Mouse (Mus musculus): ENCODE measurements at regions not wholly inside any gene's neighbourhood (a gene's known extent, or its start where the extent isn't known, plus 50 kb on each side); places are given as distances from the start of the nearest gene placed in this dataset.
A peak's percentile ranks its signal among the peaks of the same experiment; 100 is the strongest.

DNA sequence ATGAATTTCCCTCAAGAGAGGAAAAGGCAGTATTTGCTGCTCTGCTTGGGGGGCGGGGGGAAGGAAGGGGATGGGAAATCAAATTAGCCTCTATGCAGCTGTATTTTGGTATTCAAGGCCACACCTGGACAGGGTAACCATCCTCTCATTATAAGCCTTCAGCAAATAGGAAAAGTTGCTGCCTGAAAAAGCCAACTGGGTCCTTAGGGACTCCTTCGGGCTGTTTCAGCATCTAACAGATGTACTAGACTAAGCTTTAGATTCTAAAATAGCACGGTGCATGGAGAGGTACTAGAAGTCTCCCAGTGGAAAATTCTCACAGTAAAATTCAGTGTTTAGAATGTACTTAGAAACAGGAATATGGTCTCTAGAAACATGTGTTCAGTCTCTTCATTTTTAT lies 183.1 kb downstream of the Gm13691 start:
- no peak for DNase-seq (ENCODE audit: low spot score)

DNA sequence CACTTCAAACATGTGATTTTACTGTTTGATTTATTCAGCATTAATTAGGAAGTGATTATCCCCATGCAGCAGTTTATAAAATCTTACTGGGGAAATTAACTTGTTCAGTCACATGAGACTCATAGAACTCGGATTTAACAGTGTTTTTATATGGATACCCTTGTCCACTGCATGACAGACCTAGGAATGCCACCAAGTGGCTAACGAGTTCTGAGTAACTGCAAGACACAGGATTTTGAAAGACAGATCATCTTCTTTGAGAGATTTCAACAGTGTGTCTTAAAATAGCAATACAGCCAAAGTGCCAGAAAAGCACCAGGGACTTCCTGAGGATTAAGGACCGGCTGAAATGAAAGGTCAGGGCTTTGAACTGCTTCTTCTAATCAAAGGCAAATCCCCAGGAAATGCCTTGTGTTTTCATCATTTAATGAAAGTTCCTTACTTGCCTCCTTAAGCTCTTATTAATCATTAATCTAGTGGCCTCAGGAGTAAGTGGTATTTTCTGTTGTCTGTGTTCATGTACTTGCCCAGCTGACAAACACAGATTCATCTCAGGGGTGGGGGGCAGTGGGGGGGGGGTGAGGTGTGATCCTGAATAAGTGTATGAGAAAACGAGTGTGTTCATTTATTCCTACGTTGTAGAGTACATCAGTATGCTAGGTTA lies 193.4 kb downstream of the Gm13691 start:
- DNase-seq (ENCODE audit: low spot score) = no peak

DNA sequence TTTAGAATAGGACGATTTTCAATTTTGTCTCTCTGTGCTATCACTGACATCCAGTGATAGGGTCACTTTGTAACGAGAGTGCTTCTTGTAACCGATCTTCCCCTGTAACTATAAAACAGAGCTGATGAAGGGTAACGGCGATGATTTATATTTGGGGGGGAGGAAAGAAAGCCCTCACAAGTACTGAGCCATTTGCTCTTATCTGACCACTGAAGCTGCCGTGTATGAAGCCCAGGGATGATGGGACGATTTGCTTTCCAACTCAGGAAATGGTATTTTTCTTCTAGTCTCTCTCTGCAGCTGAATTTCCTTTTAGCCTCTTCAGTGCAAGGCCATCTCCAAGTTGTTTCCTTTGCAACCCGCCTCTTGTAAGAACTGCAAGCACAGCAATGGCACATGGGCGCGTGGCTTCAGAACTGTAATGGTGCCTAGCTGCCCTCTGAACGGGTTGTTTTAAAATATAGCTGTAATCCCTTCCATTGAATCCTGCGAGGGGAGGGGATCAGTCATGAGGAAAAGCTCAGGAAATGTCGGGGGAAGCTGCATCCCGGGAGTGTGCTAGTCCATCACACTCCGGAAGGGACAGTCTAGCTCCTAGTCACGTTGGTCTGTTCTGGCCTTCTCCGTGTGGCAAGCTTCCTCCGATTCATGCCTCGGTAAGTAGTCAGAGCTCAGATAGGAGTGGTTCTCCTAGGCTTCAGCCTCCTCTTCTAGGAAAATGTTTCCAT lies 194.1 kb downstream of the Gm13691 start:
- no peak for DNase-seq (ENCODE audit: low spot score)

DNA sequence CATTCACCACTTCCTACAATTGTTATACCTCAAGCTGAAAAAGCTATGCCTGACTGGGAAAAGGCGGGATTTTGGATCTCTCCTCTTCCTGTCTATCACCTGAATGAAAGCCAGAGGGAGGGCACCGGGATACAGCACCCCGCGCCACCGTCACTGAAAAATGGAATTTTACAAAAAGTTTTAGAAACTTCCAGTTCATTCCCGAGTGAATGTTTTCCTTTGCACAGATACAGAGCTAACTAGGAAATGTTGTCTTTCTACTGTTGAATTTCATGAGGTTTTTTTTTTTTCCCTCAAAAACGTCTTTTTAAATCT lies 194.6 kb downstream of the Gm13691 start:
- no peak for DNase-seq (ENCODE audit: low spot score)

DNA sequence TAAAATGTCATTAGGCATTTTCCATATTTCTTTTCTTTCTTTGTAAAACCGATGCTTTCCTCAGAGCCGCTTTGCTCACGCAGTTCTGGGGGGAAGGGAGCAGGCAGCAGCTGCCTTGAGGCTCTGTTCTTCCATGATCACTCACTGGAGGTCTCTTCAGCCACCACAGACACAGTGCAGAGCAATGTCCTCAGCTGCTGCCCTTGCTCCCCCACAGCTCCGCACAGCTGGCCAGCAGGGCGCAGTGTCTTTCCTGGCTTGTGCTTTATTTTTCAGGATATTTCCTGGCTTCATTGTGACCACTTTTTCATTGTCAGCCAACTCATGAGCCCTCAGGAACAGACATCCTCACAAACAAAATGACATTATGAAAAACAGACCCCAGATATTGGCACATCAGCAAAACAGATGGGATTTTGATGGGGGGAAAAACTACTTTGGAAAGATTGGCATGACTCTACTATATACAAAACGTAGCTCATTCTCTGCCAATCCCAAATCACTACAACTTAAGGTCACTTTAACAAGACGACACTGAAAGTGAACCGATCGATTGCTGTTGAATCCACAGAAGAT lies 195.9 kb downstream of the Gm13691 start:
- peak; percentile 5 for DNase-seq (ENCODE audit: low spot score)

DNA sequence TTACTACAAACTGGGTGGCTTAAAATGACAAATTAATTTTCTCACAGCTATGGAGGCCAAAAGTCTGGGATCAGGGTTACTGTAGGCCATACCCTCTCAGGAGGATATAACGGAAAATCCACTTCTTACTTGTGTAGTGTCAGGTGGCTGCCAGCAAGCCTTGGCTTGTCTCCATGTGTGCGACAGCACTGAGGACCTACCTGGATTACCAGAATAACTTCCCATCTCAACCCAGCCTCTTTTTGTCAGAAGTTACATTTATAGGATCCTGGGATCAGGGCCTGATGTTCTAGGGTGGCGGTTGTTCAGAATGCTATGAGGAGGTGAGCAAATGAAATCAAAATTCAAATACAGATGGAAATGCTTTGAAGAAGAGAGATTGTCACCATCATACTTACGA lies 197.1 kb downstream of the Gm13691 start:
- no peak for DNase-seq (ENCODE audit: low spot score)

DNA sequence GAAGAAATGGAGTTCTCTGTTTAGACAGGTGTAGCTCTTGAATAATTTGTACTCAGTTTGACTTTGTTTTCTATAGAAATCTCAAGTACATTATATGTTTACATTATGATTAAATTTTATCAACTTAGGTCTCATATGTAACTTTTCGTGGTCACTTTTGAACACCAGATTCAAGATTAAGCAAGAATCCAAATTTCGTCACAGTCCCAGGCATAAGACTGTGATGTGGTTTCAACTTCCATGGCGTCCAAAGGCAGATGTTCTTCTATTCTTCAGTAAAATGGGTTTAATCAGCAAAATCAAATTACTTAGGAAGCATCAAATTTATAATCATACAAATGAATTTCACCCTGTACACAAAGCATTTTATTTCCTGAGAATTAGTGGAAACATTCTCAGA lies 198.9 kb downstream of the Gm13691 start:
- no peak for DNase-seq (ENCODE audit: low spot score)

DNA sequence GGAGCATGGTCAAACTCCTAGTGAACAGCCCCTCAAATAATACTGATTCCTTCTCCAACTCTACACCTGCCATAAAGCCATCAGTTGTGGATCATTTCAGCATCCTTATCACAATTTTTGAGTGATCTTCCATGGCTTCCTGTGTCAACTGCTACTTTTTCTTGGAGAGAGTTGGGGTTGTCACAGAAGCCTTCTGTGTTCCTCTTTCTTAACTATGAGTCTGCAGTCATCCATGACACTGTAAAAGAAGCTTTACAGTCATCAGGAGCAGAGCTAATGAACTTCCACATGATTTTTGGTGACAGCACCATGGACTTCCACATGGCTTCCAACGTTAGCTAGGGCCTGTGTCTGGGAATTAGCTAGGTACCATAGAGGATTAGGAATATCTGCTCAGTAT lies 208.1 kb downstream of the Calcrl start:
- no peak for DNase-seq (ENCODE audit: low spot score)

DNA sequence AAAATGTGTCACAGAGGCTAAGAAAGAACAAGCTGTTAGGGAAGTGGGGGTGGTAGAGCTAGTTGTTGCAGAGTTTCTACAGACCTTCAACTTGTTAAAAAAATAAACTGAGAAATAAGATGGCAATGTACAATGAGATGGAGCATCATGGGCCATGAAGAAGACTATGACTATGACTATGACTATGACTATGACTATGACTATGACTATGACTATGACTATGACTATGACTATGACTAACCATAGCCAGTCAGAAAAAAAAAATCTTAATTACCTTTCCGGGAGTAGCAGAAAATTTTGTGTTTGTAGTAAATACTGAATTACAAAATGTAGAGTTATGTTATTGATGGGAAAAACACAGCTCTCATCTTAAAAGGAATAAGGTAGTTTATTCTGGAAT lies 203.2 kb downstream of the Calcrl start:
- no peak for DNase-seq (ENCODE audit: low spot score)

DNA sequence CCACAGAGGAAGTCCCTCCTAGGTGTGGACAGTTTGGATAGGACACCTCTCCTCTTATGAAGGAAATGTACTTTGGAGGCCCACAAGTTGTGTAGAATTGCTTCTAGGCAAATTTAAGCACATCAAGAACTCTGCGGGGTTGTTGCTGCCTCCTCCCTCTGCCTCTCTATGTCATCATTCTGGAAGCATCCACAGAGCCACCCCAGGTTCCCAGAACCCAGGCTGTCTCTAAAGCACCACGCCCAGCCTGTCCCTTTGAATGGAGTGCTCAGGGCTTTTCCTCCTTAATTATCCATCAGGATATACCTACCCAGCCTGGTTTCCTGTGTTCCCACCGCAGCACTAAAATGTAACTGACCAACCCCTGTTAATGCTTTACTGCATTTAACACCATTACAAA lies 195.4 kb downstream of the Calcrl start:
- DNase-seq (ENCODE audit: low spot score) = no peak

DNA sequence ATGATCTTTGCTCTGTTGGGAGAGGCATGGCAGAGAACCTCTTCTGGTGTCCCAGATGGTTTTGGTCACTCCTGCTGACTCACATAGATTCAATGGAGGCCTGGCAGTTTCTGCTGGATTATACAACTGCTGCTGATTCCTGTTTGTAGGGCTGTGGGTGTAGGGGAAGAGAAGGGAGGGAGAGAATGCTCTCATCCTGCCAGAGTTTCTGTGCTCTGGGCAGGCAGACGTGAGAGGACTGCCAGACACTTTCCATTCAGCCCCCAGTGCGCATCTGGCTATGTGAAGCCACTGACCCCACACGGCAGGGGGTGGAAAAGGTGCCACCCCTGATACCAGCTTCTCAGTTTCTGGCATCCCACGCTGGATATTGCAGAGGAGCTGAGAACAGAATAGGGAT lies 189.6 kb downstream of the Calcrl start:
- DNase-seq (ENCODE audit: low spot score) = no peak

DNA sequence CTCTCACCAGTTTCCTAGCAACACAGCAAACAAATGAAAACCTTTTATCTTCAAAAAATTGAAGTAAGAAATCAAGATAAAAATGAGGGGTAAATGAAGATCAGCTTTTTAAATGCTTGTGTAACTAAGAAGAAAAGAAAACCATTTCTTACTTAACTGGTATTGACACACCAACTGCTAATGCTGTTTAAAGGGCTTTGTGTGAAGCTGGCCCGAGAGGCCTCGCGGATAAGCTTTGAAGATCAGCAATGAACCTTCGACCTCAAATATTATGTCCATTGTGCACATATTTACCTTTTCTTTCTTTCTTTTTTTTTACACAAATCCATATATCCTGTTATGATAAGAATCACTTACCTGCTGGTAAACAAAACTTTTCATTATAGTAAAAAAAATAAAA lies 184.0 kb downstream of the Calcrl start:
- DNase-seq (ENCODE audit: low spot score) = no peak

DNA sequence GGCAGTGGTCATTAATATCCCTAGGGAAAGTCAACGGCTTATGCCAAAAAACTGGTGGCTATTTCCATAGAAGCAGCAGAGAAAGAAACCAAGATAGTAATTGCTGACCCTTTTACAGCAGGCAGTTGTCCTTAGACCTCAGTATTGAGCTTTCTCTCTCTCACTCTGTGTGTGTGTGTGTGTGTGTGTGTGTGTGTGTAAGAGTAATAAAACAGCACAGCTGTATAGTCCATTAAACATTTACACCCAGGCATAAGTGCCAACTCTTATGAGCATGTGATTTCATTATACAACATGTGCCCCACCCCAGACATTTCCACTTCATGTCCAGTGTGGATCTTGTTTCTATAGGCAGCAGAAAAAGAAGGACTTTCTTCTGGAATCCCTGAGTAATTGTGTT lies 183.2 kb downstream of the Calcrl start:
- DNase-seq (ENCODE audit: low spot score) = no peak

DNA sequence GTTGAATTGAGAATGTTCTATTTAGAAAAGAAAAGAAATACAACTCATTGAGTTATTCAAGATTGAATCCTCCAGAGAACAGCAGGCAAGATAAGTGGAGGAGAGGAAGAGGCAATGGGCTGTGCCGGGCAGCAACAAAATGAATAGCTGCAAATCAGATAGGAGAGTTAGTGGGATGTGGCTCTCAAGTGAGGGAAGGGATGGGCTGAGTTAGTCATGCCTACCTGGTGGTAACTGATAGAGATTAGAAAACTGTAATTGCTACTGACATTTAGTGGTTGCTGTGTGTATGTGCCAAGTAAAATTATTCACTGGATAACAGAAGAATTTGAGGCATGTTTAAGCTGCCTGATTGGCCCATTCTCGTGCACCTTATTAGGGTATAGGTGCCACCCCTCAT lies 179.3 kb downstream of the Calcrl start:
- DNase-seq (ENCODE audit: low spot score) = no peak

DNA sequence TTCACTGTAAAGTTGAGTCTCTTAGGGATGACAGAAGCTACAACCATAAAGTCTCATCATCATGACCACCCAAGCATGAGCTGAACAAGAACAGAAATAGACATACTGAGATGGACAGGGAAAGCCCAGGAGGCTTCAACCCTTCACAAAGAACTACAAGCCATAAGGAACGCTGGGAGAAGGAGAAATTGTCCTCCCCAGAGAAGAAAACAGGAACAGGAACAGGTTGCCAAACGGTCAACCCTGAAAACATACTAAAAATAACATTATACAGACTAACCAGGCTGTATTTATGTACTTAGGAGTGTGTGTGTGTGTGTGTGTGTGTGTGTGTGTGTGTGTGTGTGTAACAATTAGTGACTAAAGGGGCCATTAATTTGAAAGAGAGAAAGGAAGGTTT lies 178.6 kb downstream of the Calcrl start:
- no peak for DNase-seq (ENCODE audit: low spot score)

DNA sequence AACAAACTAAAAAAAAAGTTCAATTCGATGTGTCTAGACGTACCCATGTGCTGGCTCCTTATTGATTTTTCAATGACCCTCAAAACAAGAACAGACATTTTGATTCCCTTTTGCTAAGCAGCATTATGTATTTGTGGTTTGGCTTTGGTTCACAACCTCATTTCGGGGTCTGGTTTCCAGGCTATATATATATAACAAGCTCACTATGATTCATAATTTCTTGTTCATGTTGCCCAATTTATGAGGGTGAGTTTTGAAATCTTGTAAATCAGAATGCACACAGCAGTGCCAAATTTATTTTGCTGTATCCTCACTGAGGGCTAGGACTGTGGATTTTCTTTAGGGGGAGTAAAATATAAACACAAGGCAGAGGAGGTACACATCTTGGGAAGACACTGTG lies 177.0 kb downstream of the Calcrl start:
- no peak for DNase-seq (ENCODE audit: low spot score)

DNA sequence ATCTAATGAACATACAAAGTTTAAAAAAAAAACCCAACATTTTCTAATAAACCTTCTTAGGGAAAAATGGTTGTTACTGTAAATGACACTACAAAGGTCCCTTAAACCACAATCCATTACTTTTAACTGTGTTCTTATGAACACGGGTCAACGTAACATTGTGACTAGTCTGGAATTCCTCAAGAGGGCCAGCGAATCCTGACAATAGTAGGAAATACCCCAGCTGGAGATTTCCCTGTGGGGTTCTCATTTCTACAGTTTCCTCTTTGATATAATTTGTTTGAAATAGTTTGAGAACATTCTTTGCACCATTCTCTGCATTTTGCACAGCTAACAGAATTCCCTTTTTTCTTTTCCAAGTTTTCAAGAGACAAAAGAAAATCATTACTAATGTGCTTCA lies 175.3 kb downstream of the Calcrl start:
- DNase-seq (ENCODE audit: low spot score) = no peak

DNA sequence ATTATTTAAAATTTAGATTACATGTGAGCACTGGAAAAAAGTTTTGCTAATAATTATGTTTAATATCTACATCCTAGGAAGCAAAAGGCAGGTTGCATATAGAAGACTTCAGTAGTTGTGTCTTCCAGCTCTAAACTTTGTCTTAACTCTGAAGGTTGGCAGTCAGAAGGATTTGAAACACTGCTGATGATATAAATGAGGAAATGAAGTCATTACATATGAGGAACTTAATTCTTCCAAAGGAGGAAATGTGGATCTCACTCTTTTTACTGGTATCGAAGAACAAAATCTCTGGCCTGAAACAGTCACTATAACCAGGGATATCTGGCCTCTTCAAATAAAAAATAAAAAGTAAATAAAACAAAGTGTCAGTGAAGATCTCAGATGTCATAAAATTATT lies 173.1 kb downstream of the Calcrl start:
- no peak for DNase-seq (ENCODE audit: low spot score)

DNA sequence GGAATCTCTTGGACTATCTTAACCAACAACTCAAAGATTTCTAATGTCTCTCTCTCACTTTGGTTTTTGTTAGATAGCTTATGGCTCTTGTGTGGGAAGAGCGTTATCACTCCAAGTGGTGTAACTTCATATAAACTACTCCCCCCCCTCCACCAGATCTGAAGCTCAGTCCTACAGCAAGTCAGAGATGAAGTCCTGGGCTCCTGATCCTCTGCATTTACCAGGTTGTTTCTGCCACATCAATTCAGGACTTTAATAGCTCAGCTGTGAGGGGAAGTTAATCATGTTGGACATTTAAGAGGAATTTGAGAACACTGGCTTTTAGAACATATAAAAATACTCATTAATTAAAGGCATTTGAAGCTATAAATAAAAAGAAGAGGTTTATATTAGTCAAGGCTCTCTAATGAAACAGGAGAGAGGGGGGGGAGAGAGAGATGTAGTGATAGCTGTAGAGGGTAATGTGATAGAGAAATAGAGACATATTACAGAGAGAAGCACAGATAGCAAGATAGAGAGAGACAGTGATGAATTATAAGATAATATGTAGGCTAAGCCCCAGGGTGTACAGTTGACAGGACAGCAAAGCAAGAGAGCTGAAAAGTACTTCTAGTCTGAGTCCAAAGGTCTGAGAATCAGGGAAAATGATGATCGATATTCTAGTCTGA lies 166.7 kb downstream of the Calcrl start:
- DNase-seq (ENCODE audit: low spot score) = no peak

DNA sequence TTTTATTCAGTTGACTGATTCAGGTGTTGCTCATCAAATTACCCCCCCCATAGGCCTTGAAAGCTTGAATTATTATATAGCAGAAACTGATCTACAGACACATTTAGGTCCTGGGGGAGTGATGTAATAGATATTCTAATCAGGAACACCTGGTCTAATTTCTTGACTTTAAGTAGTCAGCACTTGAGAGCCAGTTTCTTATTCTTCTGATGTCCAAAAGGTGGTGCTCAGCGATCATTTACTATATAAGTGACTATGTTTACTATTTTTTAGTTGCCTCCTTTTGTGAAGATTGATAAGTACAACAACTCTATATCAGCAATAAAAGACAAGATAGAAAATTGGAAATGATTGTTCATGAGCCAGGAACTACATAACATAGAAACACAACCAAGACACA lies 166.0 kb downstream of the Calcrl start:
- no peak for DNase-seq (ENCODE audit: low spot score)

DNA sequence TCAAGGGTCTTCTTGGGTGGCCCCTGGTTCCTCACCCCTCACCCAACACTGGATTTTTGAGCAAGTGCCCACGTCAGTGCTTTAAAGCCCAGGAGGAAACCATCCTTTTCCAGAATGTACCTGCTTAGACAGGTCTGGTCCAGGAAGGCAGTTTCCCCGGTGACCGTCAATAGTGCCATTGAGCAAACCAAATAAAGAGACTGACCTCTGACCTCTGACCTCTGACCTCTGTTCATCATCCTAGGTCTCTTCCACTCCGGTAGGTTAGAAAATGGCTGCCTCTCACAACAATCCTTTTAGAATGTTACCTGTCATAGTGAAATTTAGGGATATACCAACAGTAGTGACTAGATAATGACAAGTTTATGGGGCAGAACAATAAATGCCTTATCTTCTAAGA lies 164.5 kb downstream of the Calcrl start:
- DNase-seq (ENCODE audit: low spot score) = no peak

DNA sequence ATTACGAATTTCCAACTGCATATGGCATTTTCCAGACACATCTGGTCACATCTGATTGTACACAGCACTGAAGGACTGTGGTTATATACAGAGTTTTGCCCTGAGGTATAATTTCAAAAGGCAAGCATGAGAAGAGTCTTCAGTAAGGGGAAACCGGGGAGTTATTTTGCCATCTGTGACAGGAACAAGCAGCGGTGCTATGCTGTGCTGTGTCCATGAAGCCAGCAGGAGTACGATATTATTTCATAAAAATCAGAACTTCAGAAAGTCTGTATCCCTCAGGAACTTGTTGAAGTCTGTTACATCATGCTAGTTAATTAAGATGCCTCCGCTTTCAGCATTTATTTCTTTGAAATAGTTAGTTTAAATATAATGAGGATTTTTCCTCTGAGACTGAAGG lies 163.7 kb downstream of the Calcrl start:
- no peak for DNase-seq (ENCODE audit: low spot score)

DNA sequence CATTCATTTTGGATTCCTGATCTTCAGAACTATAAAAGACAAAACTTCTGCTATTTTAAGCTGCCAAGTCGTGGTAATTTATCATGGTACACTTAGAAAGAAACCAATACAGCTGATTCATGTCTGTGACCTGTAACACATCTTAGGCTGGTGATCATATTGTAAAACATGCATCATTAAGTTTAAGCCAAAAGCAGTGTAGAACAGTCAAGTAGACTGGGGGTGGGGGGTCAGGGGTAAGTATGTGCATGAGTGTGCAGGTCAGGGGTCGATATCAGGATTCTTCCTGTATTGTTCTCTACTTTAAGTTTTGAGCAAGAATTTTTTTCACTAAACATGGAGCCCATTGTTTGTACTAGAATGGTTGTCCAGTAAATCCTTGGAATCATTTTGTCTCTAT lies 160.7 kb downstream of the Calcrl start:
- DNase-seq (ENCODE audit: low spot score) = no peak

Measured in urinary bladder, postnatal 14 days (tissue).